Mouse (Mus musculus): ENCODE measurements around the gene Plpp4. TPM values are rescaled to one million over a fixed set of nuclear protein-coding genes. Genes with fewer than 3 reads are reported as not detected.

Gene Plpp4
- total and polyA plus RNA-seq, 2 experiments from 2014 or later = 6.7 to 8.6 TPM

DNA sequence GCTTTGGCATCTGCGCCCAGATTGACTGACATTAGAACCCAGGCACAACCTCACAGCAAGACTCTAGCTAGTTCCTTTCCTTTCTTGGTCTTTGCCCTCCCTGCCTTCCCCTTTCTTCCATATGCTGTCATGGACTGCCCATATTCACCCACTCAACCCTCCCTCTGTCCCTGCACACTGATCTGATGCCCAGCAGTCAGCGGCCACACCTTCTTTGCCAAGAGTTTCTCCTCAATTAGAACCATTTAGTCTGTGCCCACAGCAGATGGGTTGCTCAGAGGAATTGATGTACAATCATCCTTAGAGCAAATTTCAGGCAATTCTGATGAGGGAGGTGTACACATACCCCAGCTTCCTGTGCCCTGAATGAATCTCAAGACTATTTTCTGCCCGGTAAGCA, 83.3 kb downstream of the Plpp4 start:
- 96% methylated on average over 3 of the region's 3 CpGs for WGBS
- no peak for DNase-seq

DNA sequence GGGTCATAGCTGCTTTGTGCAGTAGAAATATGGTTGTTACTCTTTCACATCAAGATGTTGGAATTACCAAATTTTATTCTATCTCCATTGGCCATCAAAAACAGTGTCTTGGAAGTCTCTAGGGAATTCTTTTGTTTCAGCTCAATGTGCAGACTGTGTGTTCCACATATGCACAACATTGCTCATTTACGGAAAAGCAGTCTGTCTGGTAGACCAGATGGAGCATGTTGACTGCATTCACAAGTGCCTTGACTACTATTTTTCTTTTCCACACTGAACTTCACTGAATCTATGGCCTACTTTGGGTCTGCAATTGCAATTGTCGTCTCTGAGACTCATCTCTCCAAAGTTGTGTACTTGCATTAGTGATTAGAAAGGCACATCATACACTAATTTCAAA, 98.7 kb downstream of the Plpp4 start:
- Histone ChIP-seq H3K9ac (no peak overlapping the region), H3K9me3 (ENCODE audit: low read length) (no peaks in the 10 kb centered on the region), H3K36me3 (ENCODE audit: insufficient read depth) (no peaks in the 10 kb centered on the region), H3K27ac (ENCODE audit: low read depth, low read length) (no peak overlapping the region), H3K4me2 (ENCODE audit: low read depth) (no peak overlapping the region), H3K4me3 (ENCODE audit: low read depth, low read length) (no peak overlapping the region), H3K27me3 (ENCODE audit: insufficient read depth, low read length) (no peaks in the 10 kb centered on the region), H3K4me1 (ENCODE audit: insufficient read depth) (no peaks in the 10 kb centered on the region)
- TF ChIP-seq CTCF (IDR thresholded peaks at IDR 0.05; ENCODE audit: low read depth) = no peak
- 66% methylated on average over 2 of the region's 2 CpGs for WGBS
- DNase-seq (peak; percentile 52), ATAC-seq (no peak)

More for the DNA sequence above, 83.3 kb downstream of the Plpp4 start:
- no peak overlapping the region for H3K9ac ChIP-seq
- no peak overlapping the region for H3K4me2 ChIP-seq (ENCODE audit: low read depth)
- no peaks in the 10 kb centered on the region for H3K36me3 ChIP-seq (ENCODE audit: insufficient read depth)
- H3K27ac ChIP-seq (ENCODE audit: low read depth, low read length) = no peak overlapping the region
- H3K4me3 ChIP-seq (ENCODE audit: low read depth, low read length) = no peak overlapping the region
- ATAC-seq = no peak
- H3K27me3 ChIP-seq (ENCODE audit: insufficient read depth, low read length) = no peaks in the 10 kb centered on the region
- TF ChIP-seq CTCF (IDR thresholded peaks at IDR 0.05; ENCODE audit: low read depth) = no peak
- no peaks in the 10 kb centered on the region for H3K9me3 ChIP-seq (ENCODE audit: low read length)
- H3K4me1 ChIP-seq (ENCODE audit: insufficient read depth) = no peaks in the 10 kb centered on the region

DNA sequence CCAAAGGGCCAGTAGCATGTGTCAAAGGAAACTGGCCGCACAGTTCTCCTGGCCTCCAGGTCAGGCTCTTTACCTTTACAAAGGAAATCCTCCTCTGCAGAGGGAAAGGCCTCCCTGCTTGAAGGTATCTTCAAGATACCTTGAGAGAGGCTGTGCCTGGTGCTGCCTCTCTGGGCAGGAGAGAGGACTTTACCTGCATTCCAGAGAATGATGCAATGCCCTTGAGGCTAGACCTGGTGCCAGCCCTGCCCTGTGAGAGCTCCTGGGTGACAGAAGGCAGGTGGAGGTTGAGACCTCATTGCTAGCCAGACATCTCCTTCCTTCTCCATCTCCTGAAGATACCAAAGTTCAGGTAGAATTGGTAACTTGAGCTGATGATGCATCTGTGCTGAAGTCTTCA, 118.5 kb downstream of the Plpp4 start:
- Histone ChIP-seq H3K27me3 (ENCODE audit: insufficient read depth, low read length) (no peaks in the 10 kb centered on the region), H3K9ac (no peak overlapping the region), H3K36me3 (ENCODE audit: insufficient read depth) (no peaks in the 10 kb centered on the region), H3K4me3 (ENCODE audit: low read depth, low read length) (no peak overlapping the region), H3K27ac (ENCODE audit: low read depth, low read length) (no peak overlapping the region), H3K9me3 (ENCODE audit: low read length) (no peaks in the 10 kb centered on the region), H3K4me1 (ENCODE audit: insufficient read depth) (no peaks in the 10 kb centered on the region), H3K4me2 (ENCODE audit: low read depth) (no peak overlapping the region)
- 93% methylated on average over 1 of the region's 1 CpGs for WGBS
- no peak for TF ChIP-seq CTCF (IDR thresholded peaks at IDR 0.05; ENCODE audit: low read depth)
- no peak for DNase-seq
- ATAC-seq = no peak

DNA sequence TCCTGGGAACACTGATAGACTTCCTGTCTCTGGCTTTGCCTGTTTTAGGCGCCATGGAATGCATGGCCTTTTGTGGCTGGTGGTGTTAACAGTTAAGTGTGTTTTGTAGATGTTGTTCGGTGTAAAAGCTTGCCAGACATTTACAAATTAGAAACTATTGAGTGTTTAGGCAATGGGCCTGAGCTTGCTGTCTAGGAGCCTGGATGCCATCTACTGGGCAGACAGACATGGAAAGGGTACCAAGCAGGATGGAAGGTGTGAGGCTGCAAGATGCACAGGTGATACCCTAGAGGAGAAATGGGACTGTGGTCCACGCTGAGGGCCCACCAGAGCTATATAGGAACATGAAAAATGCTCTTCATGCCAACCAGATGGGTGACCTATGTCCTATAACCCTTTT, 128.3 kb downstream of the Plpp4 start:
- Histone ChIP-seq H3K9ac (no peak overlapping the region), H3K4me2 (ENCODE audit: low read depth) (no peak overlapping the region), H3K27me3 (ENCODE audit: insufficient read depth, low read length) (peaks cover 18% of the 10 kb centered on the region; the same call in 1 of the 2 replicates), H3K4me1 (ENCODE audit: insufficient read depth) (no peaks in the 10 kb centered on the region), H3K4me3 (ENCODE audit: low read depth, low read length) (no peak overlapping the region), H3K9me3 (ENCODE audit: low read length) (no peaks in the 10 kb centered on the region), H3K36me3 (ENCODE audit: insufficient read depth) (no peaks in the 10 kb centered on the region), H3K27ac (ENCODE audit: low read depth, low read length) (no peak overlapping the region)
- peak; percentile 34; the same call in 1 of the 2 replicates for TF ChIP-seq CTCF (IDR thresholded peaks at IDR 0.05; ENCODE audit: low read depth)
- DNase-seq (no peak), ATAC-seq (no peak)
- 63% methylated on average over 3 of the region's 3 CpGs for WGBS

DNA sequence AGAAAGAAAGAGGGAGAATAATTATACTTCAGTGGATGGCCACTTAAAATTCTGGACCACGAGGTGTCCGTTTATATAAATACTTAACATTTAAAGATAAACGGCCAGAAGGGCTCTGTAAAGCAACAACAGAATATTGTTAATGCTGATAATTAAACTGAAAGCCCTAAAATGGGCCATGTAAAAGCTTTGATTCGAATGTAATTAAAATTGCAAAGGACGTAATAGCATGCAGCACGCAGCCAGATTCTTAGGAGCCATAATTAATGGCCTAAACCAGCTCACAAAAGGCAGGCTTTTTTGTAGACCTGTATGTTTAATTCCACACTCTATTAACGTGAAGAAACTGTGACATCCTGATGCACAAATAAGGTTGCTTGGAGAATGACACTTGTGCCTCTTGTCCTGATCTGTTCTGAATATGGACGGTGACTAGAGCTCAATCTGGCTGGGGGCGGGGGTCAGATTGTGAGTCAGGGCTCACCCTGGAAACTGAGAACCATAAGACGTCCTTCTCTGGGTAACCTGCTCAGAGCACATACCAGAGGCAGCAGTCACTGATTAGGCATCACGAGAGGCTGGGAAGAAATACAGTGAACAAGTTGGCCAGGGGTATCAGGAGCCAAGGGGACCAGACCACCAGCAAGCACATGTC, 136.1 kb downstream of the Plpp4 start:
- no peak overlapping the region for H3K27ac ChIP-seq (ENCODE audit: low read depth, low read length)
- no peaks in the 10 kb centered on the region for H3K4me1 ChIP-seq (ENCODE audit: insufficient read depth)
- 14% methylated on average over 11 of the region's 11 CpGs for WGBS
- TF ChIP-seq CTCF (IDR thresholded peaks at IDR 0.05; ENCODE audit: low read depth) = no peak
- no peaks in the 10 kb centered on the region for H3K36me3 ChIP-seq (ENCODE audit: insufficient read depth)
- no peak overlapping the region for H3K4me2 ChIP-seq (ENCODE audit: low read depth)
- DNase-seq = no peak
- ATAC-seq = no peak
- H3K27me3 ChIP-seq (ENCODE audit: insufficient read depth, low read length) = peaks cover 22% of the 10 kb centered on the region
- no peak overlapping the region for H3K9ac ChIP-seq
- H3K4me3 ChIP-seq (ENCODE audit: low read depth, low read length) = no peak overlapping the region
- no peaks in the 10 kb centered on the region for H3K9me3 ChIP-seq (ENCODE audit: low read length)

DNA sequence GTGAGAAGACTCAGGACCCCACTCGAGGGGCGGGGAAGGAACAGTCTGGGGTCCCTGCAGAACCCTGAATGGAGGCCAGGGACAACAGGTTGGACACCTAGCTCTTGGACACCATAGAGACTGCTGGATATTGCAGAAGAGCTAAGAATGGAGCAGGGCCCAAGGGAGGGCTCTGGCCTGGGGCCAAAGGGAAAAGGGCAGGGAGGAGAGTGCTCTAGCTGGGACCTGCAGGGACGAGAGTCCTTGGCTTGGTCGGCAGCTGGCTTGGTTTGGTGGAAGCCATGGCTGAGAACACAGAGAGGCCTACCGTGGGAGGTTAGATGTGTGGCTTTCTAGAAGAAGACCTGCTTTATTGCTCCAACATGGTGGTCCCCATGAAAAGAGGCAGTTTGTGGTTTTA, 139.7 kb downstream of the Plpp4 start:
- 89% methylated on average over 5 of the region's 5 CpGs for WGBS
- Histone ChIP-seq H3K4me1 (ENCODE audit: insufficient read depth) (no peaks in the 10 kb centered on the region), H3K4me2 (ENCODE audit: low read depth) (no peak overlapping the region), H3K36me3 (ENCODE audit: insufficient read depth) (no peaks in the 10 kb centered on the region), H3K27me3 (ENCODE audit: insufficient read depth, low read length) (peaks cover 12% of the 10 kb centered on the region), H3K4me3 (ENCODE audit: low read depth, low read length) (no peak overlapping the region), H3K9ac (no peak overlapping the region), H3K27ac (ENCODE audit: low read depth, low read length) (no peak overlapping the region), H3K9me3 (ENCODE audit: low read length) (no peaks in the 10 kb centered on the region)
- ATAC-seq = no peak
- TF ChIP-seq CTCF (IDR thresholded peaks at IDR 0.05; ENCODE audit: low read depth) = no peak
- no peak for DNase-seq

DNA sequence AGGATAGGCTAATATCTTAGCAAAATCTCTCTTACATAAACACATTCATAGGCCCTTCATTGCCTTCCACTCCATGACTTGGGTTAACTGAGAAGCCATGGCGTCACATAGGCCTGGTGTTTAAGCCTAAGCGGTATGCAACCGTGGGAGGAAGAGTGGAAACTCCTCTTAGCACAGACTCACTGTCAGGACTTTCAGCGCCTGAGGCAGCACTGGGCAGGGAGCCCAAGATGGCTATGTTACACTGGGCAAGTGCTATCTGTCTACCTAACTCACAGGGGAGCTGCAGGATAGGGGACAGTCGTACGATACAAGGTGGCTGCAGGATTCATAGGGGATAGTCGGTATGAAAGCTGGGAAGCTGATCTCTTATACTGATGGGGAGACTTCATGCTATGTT, 142.2 kb downstream of the Plpp4 start:
- H3K36me3 ChIP-seq (ENCODE audit: insufficient read depth) = no peaks in the 10 kb centered on the region
- no peaks in the 10 kb centered on the region for H3K4me1 ChIP-seq (ENCODE audit: insufficient read depth)
- H3K27me3 ChIP-seq (ENCODE audit: insufficient read depth, low read length) = peaks cover 12% of the 10 kb centered on the region
- ATAC-seq (no peak), DNase-seq (no peak)
- no peak overlapping the region for H3K9ac ChIP-seq
- no peak overlapping the region for H3K4me3 ChIP-seq (ENCODE audit: low read depth, low read length)
- no peak overlapping the region for H3K27ac ChIP-seq (ENCODE audit: low read depth, low read length)
- WGBS = 82% methylated on average over 7 of the region's 7 CpGs
- TF ChIP-seq CTCF (IDR thresholded peaks at IDR 0.05; ENCODE audit: low read depth) = no peak
- H3K4me2 ChIP-seq (ENCODE audit: low read depth) = no peak overlapping the region
- no peaks in the 10 kb centered on the region for H3K9me3 ChIP-seq (ENCODE audit: low read length)

All from forebrain, postnatal 0 days (tissue).